Mouse (Mus musculus): ENCODE data around the gene Sf3a3. TPM values are rescaled to one million over a fixed set of nuclear protein-coding genes. Genes with fewer than 3 reads are reported as not detected.

Gene Sf3a3
- total RNA-seq, 2 experiments from 2014 or later, result 38.0 to 46.9 TPM

GRCm38 (mm10) chr4:124772125-124772524, 57.5 kb downstream of the Sf3a3 start:
- no peak for DNase-seq (ENCODE audit: low spot score in 2 of 2)

- no peak for DNase-seq (ENCODE audit: low spot score in 2 of 2)
Observed at GRCm38 (mm10) chr4:124773449-124773848, 58.9 kb downstream of the Sf3a3 start.

- DNase-seq (ENCODE audit: low spot score in 2 of 2), result no peak
Observed at GRCm38 (mm10) chr4:124773995-124774394, 59.4 kb downstream of the Sf3a3 start.

- no peak for DNase-seq (ENCODE audit: low spot score in 2 of 2)
Observed at GRCm38 (mm10) chr4:124774429-124774828, 59.9 kb downstream of the Sf3a3 start.

GRCm38 (mm10) chr4:124781361-124781760, 66.8 kb downstream of the Sf3a3 start:
- no peak for DNase-seq (ENCODE audit: low spot score in 2 of 2)

Small RNA genes within 50 kb of the gene (microRNA-seq; reads per million reads assigned to microRNA genes)
- not detected for gene Gm24721
- not detected for gene Mir697
- not detected for gene Mir698

Other genes starting within 250 kb of the Sf3a3 start
- gene 3100002H09Rik, start 104.0 kb upstream of the Sf3a3 start, total RNA-seq (2021), result not detected
- 1 to 10 TPM; 4.2 to 4.4 TPM for gene Pou3f1, start 58.0 kb upstream of the Sf3a3 start, total RNA-seq (2021)
- gene Utp11, start 21.2 kb upstream of the Sf3a3 start, total RNA-seq (2021), result 10 to 100 TPM; 32.1 to 39.2 TPM
- gene Fhl3, start 14.1 kb upstream of the Sf3a3 start, total RNA-seq (2021), result 10 to 100 TPM; 73.0 to 81.8 TPM
- 10 to 100 TPM; 15.6 to 17.7 TPM for gene Inpp5b, start 27.1 kb downstream of the Sf3a3 start, total RNA-seq (2021)
- 10 to 100 TPM; 15.1 to 15.5 TPM for gene Mtf1, start 87.3 kb downstream of the Sf3a3 start, total RNA-seq (2021)
- 10 to 100 TPM; 15.9 to 20.7 TPM for gene Yrdc, start 135.9 kb downstream of the Sf3a3 start, total RNA-seq (2021)
- 10 to 100 TPM; 47.5 to 49.5 TPM for gene 1110065P20Rik, start 136.4 kb downstream of the Sf3a3 start, total RNA-seq (2021)
- gene Maneal, start 147.4 kb downstream of the Sf3a3 start, total RNA-seq (2021), result under 1 TPM; 0.34 to 0.47 TPM
- gene Epha10, start 166.1 kb downstream of the Sf3a3 start, total RNA-seq (2021), result not detected
- 1 to 10 TPM; 9.6 to 9.8 TPM for gene 9930104L06Rik, start 222.3 kb downstream of the Sf3a3 start, total RNA-seq (2021)
- gene Cdca8, start 224.5 kb downstream of the Sf3a3 start, total RNA-seq (2021), result 10 to 100 TPM; 16.7 to 20.1 TPM